Mouse (Mus musculus): ENCODE results near the gene Prom2.

The Prom2 gene

DNA sequence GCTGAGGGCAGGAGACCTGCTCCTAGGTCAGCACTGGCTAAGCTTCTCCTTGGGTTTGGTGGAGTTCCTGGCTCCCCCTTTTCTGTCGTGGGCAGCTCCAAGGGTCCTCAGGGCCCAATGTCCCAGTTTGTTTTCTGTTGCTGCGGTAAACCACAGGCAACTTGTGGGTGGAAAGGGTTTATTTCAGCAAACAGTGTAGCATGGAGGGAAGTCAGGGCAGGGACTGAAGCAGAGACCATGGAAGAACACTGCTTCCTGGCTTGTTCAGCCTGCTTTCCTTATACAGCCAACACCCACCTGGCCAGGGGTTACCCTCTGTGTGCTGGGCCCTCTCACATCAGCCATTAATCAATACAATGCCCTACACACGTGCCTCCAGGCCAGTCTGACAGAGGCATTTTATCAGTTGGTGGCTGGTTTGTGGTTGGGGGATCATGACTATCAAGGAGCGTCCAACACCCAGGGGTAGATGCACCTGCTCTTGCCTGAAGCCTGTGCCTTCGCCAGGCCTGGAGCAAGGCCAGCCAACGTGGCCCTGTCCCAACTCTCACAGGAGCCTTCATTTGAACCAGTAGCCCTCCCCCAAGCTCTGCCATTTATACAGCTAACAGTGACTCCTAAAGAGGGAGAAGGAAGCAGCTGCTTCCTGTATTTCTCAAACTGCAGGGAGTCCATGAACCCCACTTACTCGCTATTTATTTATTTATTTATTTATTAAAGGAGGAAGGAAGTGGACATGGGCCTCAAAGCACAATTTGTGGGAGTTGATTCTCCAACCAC, 17.1 kb downstream of the Prom2 start:
- DNase-seq (ENCODE audit: low read depth), result peak; percentile 88

DNA sequence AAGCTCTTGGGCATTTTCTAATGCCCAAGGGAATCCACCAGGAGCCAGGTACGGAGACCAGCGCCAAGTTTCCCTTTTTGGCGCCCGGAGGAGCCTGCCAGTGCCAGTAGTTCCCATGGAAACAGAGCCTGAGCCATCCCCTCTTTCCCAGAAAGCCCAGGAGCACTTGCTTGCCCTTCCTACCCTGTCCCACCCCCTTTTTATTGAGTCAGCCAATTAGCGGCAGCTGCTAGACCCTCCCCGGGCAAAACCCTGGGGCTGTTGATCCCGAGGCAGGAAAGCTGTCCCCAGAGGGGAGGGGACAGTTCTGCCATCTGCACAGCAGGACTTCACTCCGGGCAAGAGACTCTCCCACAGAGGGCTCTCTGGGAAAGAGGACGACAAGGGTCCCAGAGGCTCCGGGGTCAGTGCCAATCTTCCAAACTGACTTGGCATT, 19.2 kb downstream of the Prom2 start, which contains the start of gene Kcnip3:
Kcnip3 (minus strand) TSS at position 89 of the 436 bp plus-strand sequence.
- no peak for DNase-seq (ENCODE audit: low read depth)

DNA sequence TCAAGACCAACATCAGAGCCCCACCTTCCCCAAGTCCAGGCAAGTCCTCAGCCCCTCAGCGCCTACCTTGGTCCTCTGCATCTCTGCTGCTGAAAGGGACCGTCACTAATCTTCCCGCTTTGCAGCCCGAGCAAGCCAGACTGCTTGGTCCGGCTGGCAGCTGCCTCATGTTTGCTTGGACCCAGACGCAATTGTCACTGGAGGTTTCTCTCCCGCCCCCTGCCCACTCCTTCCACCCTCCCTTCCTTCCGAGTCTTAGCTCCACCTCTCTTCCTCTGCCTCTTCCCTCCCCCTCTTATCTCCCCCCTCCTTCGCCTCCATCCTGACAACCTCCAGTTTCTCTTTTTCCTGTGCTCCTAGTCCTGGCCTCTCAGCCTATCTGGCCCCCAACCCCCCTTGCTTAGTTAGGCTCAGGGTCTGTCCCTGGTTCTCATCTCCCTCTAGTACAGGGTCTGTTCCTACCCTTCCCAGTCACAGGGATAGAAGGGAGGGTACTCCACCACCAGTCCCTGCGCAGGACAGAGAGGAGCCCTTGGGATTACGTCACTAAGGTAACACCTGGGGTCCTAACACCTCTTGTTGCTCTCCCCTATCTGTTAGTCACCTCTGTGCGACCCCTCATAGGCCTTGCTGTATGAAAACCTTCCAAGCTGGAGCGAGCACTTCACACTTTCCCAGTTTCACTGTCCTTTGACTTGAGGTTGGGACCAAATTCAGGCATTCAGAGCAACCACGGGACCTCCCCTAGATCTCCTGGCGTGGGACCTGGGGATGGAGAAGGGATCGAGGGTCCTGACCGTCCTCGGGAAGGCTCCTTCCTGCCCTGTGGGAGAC, 19.9 kb downstream of the Prom2 start:
- DNase-seq (ENCODE audit: low read depth), result no peak

DNA sequence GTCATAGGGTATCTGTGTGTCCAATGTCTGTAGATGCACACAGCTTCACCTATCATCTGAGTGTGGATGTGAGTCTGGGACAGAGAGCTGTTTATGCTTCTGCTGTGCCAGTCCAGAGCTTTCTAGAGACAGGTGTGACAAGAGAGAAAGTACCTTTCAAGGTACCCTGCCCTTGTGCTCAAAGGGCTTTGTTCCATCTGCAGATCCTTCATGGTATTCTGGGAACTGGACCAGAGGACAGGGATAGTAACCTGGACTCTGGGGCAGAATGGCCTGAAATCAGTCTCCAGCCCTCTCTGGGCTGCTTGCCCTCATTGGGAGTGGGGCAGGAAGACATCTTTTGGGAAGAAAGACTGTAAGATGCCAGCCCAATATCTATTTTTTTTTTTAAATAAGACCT, 21.1 kb downstream of the Prom2 start:
- no peak for DNase-seq (ENCODE audit: low read depth)

DNA sequence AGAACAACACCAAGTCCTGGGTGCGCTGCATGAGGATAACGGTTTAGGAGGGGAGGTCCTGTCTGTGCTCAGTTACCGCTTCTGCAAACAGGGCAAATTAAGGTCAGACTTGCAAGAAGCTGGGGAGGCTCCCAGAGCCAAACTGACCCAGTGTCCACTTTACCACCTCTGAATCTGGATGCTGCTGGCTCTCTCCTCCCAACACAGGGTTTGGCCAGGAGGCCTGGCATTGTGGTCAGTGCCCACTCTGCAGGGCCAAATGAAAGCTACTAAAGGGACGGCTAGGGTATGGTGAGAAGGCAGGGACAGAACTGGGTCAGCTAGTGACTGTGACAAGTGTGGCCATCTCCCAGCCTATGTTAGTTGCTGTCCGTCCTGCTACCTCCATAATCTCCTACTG, 22.0 kb downstream of the Prom2 start:
- DNase-seq (ENCODE audit: low read depth), result no peak

DNA sequence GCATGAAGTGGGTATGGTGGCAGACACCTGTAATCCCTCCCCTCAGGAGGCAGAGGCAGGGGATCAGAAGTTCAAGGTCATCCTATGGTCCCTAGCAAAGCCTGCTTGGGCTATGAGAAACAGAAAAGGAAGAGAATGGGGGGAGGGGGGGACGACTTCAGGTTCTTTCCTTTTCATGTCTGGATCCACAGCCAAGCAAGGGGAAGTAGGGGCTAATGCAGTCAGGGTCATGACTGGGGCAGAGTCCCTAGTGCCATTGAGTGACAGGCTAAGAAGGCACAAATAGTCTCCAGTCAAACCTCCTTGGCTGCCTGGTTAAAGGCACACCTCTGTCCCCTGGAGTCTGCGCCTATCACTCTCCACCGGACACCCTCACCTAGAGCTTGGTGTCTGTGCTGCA, 22.4 kb downstream of the Prom2 start:
- peak; percentile 17 for DNase-seq (ENCODE audit: low read depth)

DNA sequence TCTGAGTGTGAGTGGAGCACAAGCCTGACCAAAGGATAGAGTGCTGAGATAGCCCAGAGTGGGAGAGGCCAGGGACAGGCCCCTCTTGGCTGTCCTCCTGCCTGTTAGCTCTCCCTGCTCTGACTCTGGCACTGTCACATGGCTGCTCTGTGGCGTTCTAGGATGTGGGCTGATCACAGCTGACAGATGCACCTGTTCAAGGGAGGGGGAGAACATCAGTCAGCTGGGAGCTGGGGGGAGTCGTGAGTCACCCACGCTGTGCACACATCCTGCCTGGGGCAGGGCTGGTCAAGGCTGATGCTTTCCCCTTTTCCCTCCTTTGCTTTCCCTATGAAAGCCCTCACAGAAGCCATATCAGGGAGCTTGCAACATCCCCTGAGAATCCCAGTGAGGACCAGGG, 23.0 kb downstream of the Prom2 start:
- peak; percentile 62 for DNase-seq (ENCODE audit: low read depth)

DNA sequence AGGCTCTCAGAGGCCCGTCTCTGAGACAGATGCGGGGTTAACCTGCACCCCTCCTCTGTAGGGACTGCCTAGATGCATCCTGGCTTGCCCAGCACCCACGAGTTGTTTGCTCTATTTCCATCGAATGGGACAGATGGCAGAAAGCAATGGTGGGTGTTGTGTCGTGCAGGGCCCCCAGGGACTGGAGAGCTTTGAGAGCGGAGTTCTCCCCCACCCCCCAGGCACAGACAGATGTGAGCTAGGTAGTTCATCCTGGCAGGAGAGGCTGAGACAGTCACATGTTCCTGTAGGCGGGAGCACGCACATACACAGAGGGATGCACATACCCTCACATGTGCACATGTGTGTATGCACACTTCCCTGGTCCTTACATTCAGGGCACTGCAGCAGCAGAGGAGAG, 24.2 kb downstream of the Prom2 start:
- no peak for DNase-seq (ENCODE audit: low read depth)

DNA sequence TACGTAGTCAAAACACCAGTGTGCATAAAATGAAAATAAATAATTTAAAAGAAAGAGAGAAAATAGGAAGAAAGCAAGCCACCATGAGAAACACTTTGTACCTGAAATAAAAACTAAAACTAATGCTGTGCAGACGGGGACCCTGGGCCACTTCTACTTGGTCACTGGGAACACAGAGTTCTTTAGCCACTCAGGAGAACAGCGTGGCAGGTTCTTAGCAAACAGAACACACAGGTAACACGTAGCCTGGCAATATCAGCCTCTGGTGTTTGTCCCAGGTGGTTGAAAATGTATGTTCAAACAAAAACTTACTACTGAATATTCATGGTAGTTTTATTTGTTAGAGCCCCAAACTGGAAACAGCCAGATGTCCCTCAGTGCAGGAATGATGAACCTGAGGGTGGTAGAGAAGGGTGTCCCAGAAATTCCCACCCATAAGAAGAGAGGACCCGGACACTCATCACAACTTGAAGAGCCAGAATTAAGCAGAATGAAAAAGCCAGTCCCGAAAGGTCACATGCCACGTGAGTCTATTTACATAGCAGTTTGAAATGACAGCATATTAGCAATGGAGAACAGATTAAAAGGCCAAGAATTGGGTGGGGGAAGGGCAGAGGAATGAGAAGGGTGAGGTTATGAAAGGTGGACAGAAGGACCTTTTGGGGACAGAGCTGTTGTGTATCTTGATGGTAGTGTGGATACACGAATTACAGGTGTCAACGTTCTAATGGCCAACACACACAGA, 26.7 kb downstream of the Prom2 start:
- no peak for DNase-seq (ENCODE audit: low read depth)

DNA sequence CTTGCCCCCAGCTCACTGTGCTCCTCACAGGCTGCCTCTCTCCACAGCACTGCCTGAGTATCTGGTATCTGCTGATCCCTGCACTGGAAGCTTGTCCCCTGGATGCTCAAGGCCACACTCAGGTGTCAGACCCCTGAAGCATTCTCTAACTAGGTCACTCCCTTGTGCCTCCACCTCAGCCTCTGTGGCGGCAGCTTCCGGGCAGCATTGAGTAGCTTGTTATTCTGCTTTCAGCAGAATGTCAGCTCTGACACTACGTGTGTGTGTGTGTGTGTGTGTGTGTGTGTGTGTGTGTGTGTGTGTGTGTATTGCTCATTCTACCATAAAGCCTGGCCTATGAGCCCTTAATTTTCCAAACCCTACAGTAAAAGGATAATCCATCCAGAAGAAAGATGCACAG, 28.0 kb downstream of the Prom2 start:
- DNase-seq (ENCODE audit: low read depth), result no peak

DNA sequence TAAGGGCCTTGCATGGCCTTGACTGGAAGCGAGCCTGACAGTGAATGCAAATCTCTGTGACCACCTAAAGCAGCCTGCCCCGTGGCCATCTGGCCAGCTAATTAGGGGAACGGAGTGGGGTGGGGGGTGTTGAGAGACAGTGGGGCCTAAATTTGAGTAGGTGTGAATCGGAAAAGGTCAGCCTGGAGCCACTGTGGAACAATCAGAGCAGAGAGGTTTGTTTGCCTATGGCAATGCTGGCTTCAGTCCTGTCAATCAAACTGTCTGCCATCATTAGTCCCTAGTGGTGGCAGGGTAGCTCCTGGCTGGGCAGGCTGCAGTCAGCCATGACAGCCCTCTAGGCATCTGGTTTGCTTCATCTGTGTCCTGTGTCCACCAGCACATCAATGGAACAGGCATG, 29.8 kb downstream of the Prom2 start:
- no peak for DNase-seq (ENCODE audit: low read depth)

DNA sequence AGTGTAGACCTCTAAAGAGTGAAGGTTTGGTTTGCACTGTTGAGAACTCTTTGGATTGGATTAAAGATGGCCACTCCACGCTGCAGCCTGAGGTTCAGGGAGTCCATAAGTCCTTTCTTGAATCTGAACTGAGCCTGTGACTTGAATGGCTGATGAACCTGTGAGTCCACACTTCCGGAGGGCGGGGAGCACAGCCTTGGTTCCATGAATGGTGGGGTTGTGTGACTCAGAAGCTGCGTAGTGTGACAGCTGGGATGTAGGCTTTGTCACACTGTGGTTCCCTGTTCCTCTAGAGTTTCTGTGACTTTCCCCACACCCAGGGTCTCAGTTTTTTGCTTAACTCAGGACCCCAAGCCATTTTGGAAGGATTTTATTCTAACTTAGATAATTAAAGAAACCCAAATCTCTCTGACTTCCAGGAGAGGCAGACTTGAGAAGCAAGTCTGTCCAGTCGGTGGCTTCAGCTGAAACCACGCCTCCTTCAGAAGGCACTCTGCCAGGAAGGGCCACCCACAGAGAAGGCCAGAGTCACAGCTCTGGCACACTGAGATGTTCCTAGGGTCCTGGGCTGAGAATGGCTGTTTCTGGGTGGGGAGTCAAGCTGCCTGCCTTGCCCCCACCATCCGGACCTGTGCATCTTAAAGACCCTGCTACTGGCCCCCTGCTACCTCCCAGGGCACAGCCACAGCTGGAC, 33.2 kb downstream of the Prom2 start:
- peak; percentile 87 for DNase-seq (ENCODE audit: low read depth)

DNA sequence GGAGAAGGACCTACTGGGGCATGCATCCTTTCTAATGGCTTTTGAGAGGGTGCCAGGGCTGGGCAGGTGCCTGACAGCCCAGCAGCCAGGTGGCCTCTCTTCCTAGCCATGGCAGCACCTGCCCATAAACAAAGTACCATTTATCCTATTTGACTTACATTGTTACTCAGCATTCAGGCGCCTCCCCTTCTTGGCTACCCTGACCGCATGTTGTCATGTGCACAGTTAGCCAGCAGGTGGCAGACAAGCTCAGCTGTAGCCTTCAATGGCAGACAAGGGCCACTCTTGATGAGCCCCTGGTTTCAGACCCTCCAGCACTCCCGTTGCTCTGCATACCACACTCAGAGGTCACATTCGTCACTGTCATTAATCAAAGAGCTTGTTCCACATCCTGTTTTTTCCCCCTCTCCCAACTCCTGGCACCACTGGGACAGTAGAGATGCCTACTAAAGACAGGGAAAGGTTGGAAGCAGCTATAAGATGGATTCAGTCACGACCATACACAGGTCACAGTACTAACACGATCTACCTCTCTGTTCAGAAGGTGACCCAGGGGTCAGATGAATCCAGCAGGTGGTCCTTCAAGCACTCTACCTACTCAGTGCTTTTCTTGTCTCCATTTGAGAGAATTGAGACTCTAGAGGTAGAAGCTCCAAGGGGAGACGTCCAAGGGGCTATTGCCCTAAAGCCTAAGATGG, 34.0 kb downstream of the Prom2 start:
- DNase-seq (ENCODE audit: low read depth), result peak; percentile 82

DNA sequence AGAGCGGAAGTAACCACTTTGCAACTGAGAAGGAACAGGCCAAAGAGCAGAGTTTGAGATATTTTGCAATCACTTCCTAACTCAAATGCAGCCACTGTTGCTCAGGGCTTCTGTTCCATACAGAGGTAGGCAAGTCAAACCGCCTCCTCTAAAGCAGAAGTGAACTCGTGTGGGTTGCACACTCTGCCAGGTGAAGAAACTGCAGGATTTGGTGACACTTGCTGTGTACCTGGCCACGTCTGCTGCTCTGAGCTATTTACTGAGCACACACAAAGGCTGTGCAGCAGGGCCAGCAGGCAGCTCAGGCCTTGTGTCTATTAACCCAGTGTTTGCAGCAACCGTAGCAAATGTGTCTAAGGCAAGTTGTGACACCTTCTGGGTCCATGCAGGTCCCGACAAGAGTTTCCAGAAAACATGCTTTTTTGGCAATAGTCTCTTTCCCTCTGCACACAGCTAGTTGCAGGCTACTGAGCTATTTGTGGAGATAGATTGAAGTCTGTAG, 35.1 kb downstream of the Prom2 start:
- DNase-seq (ENCODE audit: low read depth), result peak; percentile 26

DNA sequence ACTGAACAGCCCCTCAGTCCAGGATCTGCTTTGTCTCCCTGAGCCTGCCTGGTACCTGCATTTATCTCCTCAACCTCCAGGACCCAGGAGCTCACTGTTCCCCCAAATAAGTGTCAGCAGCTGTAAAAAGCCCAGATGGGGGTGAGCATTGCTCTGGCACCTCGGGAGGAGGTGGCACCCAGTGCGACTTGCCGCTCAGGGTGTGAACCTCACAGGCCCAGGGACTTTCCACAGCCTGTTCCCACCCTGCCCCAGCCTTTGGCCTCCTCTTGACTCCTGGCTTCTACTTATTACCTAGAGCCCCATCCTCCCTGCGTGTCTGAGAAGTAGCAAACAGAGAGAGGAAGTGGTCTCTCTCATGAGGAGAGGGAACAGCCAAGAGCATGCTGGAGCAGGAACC, 36.1 kb downstream of the Prom2 start:
- no peak for DNase-seq (ENCODE audit: low read depth)

DNA sequence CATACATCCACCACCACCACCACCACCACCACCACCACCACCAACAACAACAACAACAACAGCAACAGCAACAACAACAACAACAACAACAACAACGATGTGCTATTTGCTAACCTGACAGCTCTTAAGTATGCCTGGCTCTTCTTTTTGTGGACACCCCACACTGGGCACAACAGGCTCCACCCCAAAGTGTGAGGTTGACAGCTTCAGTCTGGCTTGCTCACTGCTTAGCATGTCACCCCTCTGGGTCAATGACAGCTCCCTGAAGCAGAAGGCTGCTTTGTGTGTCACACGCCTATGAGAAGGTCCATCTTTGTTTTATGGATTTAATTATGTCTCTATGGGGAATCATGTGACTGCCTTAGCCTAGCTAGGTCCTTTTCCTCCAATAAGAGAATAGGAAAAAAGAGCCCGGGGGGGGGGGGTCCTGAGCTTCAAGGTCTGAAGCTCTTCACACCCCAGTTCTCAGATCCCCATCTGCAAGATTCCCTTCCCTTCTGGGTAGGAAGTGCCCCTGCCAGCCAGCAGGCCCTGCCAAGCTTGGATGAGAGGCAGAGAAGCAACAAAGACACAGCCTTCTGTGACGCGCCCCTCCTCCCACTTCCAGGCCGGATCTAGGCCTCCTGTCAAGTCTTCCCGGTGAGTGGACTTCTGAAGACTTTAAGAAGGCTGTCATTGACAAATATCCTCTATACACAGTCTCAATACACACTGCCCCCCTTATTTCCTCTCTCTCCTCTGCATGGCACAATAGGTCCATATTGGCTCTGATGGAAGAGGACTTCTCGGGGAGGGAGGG, 37.3 kb downstream of the Prom2 start:
- DNase-seq (ENCODE audit: low read depth), result no peak

DNA sequence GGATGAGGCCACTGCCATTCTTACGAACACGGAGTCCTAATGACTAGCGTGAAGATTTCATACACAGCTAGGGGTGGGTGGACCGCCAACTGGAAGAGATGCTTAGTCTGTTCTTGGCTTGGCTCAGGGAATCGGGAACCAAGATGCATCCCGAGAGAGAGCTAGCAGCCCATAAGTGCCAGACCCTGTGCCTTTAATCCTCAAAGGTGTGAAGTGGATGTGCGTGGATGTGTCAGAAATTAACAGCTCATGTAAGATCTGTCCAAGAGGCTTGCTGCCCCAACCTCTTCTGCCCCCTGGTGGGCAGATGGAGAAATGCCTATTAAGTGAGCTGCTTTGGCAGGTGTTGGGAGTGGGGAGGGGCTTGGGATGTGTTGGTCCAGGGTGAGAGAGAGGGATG, 40.2 kb downstream of the Prom2 start:
- DNase-seq (ENCODE audit: low read depth), result peak; percentile 57

DNA sequence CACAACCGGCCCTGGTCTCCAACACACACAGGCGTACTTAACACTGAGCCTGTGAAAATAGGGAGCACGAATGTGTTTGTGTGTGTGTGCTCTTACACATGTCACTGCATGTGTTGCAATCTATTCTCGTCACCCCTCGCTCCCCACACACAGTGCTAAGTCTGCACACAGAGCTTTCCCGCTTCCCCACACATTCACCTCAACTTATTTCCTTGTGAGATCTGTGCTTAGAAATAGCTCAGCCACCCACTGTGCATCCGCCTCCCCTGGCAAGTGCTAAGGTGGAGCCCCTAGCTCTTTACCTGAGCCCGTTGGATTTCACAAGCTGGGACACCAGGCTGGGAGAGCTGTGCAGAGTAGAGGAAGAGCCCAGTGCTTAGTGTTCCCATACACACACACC, 42.5 kb downstream of the Prom2 start:
- DNase-seq (ENCODE audit: low read depth), result no peak

DNA sequence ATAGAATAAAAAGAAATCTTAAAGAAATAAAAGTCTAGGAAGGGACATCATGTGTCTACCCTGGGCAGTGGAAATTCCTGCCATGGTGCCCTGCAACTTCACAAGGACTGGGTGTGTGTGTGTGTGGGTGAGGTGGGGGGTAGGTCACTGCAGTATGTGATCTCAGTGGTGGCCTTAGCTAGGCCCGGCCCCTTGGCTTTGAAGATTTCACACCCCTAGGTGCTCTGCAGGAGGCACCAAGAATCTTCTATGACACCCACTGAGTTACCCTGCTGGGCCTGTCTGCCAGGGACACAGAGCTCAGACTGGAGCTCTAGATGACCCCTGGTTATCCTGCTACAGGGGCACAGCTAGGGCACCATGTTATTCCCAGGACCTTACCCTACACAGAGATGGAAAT, 44.9 kb downstream of the Prom2 start:
- no peak for DNase-seq (ENCODE audit: low read depth)

DNA sequence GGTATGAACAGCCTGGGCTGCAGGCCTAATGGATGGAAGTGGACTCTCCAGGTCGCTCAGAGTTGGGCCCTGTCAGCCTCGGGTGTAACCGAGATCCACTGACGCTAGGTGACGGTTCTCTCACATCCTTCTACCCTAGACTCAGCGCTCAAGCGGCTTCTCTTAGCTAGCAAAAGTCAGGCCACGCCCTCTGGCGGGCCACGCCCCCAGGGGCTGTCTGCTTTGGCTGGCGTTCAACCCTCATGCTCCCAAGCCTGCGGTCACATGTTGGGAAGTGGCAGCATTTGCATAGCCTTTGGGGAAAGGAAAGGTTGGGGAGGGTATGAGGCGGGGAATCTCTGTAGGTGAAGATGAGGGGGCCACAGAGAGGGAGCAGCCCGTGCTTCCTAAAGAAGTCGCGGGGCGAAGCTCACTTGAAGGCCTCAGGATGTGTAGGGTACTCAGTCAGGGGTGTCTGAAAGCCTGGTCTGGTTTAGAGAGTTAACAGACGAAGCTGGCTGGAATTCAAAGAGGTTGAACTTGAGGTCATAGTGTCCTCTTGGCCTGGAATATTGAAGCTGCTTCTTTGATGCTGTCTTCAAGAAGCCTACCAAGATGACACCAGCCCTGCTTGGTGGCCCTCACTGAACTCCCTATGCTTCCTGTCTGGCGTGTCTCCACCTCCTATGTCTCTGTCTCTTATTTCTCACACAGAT, 56.6 kb downstream of the Prom2 start:
- DNase-seq (ENCODE audit: low read depth), result no peak

All from 416B (cell line).